Mouse (Mus musculus) hindbrain, embryonic 16.5 days (tissue): ENCODE measurements at regions not wholly inside any gene's neighbourhood (a gene's known extent, or its start where the extent isn't known, plus 50 kb on each side); places are given as distances from the start of the nearest gene placed in this dataset.

ENCODE experiments used
- ATAC-seq: fragments of 200-750 bp; cut with Nextera tagmentation; 2 replicates; pipeline ENCODE4 v1.8.0; 2017; ENCODE audit warnings: moderate TSS enrichment, moderate library complexity
- H3K27ac ChIP-seq: fragments of 300-500 bp; sonication (generic); 2 replicates; pipeline ENCODE4 v1.5.1; 2014; ENCODE audit warnings: low read depth, mild to moderate bottlenecking, control low read depth, low read length, moderate library complexity
- H3K27me3 ChIP-seq: fragments of 300-500 bp; sonication (generic); replicated peaks from 2 replicates; pipeline ENCODE4 v1.6.1; 2014; ENCODE audit warnings: low read length; ENCODE audit not compliant: control insufficient read depth, insufficient read depth
- H3K36me3 ChIP-seq: fragments of 300-500 bp; sonication (generic); 2 replicates; pipeline ENCODE4 v1.6.1; 2014; ENCODE audit warnings: mild to moderate bottlenecking, low read length, moderate library complexity, mixed read lengths; ENCODE audit not compliant: control insufficient read depth, insufficient read depth
- H3K4me1 ChIP-seq: fragments of 300-500 bp; sonication (generic); 2 replicates; pipeline ENCODE4 v1.6.1; 2014; ENCODE audit warnings: low read depth, low read length; ENCODE audit not compliant: control insufficient read depth, insufficient read depth
- H3K4me2 ChIP-seq: fragments of 300-500 bp; sonication (generic); 2 replicates; pipeline ENCODE4 v1.6.1; 2014; ENCODE audit warnings: mild to moderate bottlenecking, low read length, control low read depth, moderate library complexity
- H3K4me3 ChIP-seq: fragments of 300-500 bp; sonication (generic); 2 replicates; pipeline ENCODE4 v1.5.1; 2014; ENCODE audit warnings: mild to moderate bottlenecking, low read length, control low read depth, moderate library complexity
- H3K9ac ChIP-seq: fragments of 300-500 bp; sonication (generic); 2 replicates; pipeline ENCODE4 v1.6.1; 2014; ENCODE audit warnings: low read depth, mild to moderate bottlenecking, control low read depth, low read length, moderate library complexity
- H3K9me3 ChIP-seq: fragments of 300-500 bp; sonication (generic); 2 replicates; pipeline ENCODE4 v1.6.1; 2014; ENCODE audit warnings: mild to moderate bottlenecking, low read length, moderate library complexity; ENCODE audit not compliant: control insufficient read depth
- WGBS: fragments of 180-500 bp; shearing (Covaris S2); extraction: QIAGEN DNeasy Blood & Tissue Kit; methylation state at CpG from one replicate; pipeline ENCODE4 v1.1.7; 2014; 5-methylcytosine and 5-hydroxymethylcytosine counted together

GRCm38 (mm10) chr13:32509231-32510023 is 170.9 kb upstream of the Gmds start:
- Histone ChIP-seq H3K27ac (no peak overlapping the region), H3K9me3 (no peaks in the 10 kb centered on the region), H3K36me3 (no peaks in the 10 kb centered on the region), H3K9ac (no peak overlapping the region), H3K4me3 (no peak overlapping the region), H3K4me1 (no peaks in the 10 kb centered on the region), H3K27me3 (no peaks in the 10 kb centered on the region), H3K4me2 (no peak overlapping the region)
- WGBS = 71% methylated on average over 5 of the region's 5 CpGs
- no peak for ATAC-seq

- ATAC-seq = no peak
- H3K4me3 ChIP-seq = no peak overlapping the region
- no peak overlapping the region for H3K27ac ChIP-seq
- no peak overlapping the region for H3K9ac ChIP-seq
- H3K27me3 ChIP-seq = no peaks in the 10 kb centered on the region
- no peaks in the 10 kb centered on the region for H3K9me3 ChIP-seq
- no peaks in the 10 kb centered on the region for H3K4me1 ChIP-seq
- 93% methylated on average over 3 of the region's 3 CpGs for WGBS
- H3K4me2 ChIP-seq = no peak overlapping the region
- H3K36me3 ChIP-seq = no peaks in the 10 kb centered on the region
These were observed 169.9 kb upstream of the Gmds start for GRCm38 (mm10) chr13:32508447-32508846.

GRCm38 (mm10) chr13:32507825-32508224 is 169.3 kb upstream of the Gmds start:
- no peaks in the 10 kb centered on the region for H3K9me3 ChIP-seq
- WGBS = 86% methylated on average over 2 of the region's 2 CpGs
- H3K36me3 ChIP-seq = no peaks in the 10 kb centered on the region
- H3K9ac ChIP-seq = no peak overlapping the region
- no peak overlapping the region for H3K27ac ChIP-seq
- no peak overlapping the region for H3K4me2 ChIP-seq
- H3K27me3 ChIP-seq = no peaks in the 10 kb centered on the region
- no peak for ATAC-seq
- H3K4me1 ChIP-seq = no peaks in the 10 kb centered on the region
- H3K4me3 ChIP-seq = no peak overlapping the region

GRCm38 (mm10) chr13:32498205-32498790 is 159.8 kb upstream of the Gmds start:
- WGBS = 78% methylated on average over 8 of the region's 8 CpGs

GRCm38 (mm10) chr13:32496263-32496662 is 157.7 kb upstream of the Gmds start:
- no peak overlapping the region for H3K27ac ChIP-seq
- H3K4me3 ChIP-seq = no peak overlapping the region
- H3K9ac ChIP-seq = no peak overlapping the region
- H3K36me3 ChIP-seq = no peaks in the 10 kb centered on the region
- WGBS = 85% methylated on average over 2 of the region's 2 CpGs
- H3K27me3 ChIP-seq = no peaks in the 10 kb centered on the region
- H3K4me2 ChIP-seq = no peak overlapping the region
- H3K9me3 ChIP-seq = no peaks in the 10 kb centered on the region
- H3K4me1 ChIP-seq = no peaks in the 10 kb centered on the region; the same call in 1 of the 2 replicates
- no peak for ATAC-seq

More at GRCm38 (mm10) chr13:32498205-32498790, 159.8 kb upstream of the Gmds start:
- Histone ChIP-seq H3K4me1 (no peaks in the 10 kb centered on the region; the same call in 1 of the 2 replicates), H3K9me3 (no peaks in the 10 kb centered on the region), H3K4me3 (no peak overlapping the region), H3K36me3 (no peaks in the 10 kb centered on the region), H3K9ac (no peak overlapping the region), H3K27me3 (no peaks in the 10 kb centered on the region), H3K27ac (no peak overlapping the region), H3K4me2 (no peak overlapping the region)
- ATAC-seq = no peak

- Histone ChIP-seq H3K4me1 (no peaks in the 10 kb centered on the region; the same call in 1 of the 2 replicates), H3K36me3 (no peaks in the 10 kb centered on the region), H3K4me3 (no peak overlapping the region), H3K9me3 (no peaks in the 10 kb centered on the region), H3K27ac (no peak overlapping the region), H3K9ac (no peak overlapping the region), H3K4me2 (no peak overlapping the region), H3K27me3 (no peaks in the 10 kb centered on the region)
- WGBS = 51% methylated on average over 6 of the region's 6 CpGs
- ATAC-seq = no peak
These were observed 156.5 kb upstream of the Gmds start for GRCm38 (mm10) chr13:32495063-32495462.

- H3K4me1 ChIP-seq = no peaks in the 10 kb centered on the region; the same call in 1 of the 2 replicates
- no peak overlapping the region for H3K27ac ChIP-seq
- H3K4me3 ChIP-seq = no peak overlapping the region
- H3K27me3 ChIP-seq = no peaks in the 10 kb centered on the region
- H3K4me2 ChIP-seq = no peak overlapping the region
- 72% methylated on average over 7 of the region's 7 CpGs for WGBS
- no peaks in the 10 kb centered on the region for H3K9me3 ChIP-seq
- no peaks in the 10 kb centered on the region for H3K36me3 ChIP-seq
- no peak overlapping the region for H3K9ac ChIP-seq
- no peak for ATAC-seq
These were observed 155.3 kb upstream of the Gmds start for GRCm38 (mm10) chr13:32493806-32494205.

- H3K4me3 ChIP-seq = no peak overlapping the region
- H3K9ac ChIP-seq = no peak overlapping the region
- 0 out of 2 replicates have a peak, but pooled peaks have one; percentile 42 for ATAC-seq
- no peaks in the 10 kb centered on the region for H3K27me3 ChIP-seq
- no peak overlapping the region for H3K27ac ChIP-seq
- H3K36me3 ChIP-seq = no peaks in the 10 kb centered on the region
- no peaks in the 10 kb centered on the region; the same call in 1 of the 2 replicates for H3K4me1 ChIP-seq
- no peaks in the 10 kb centered on the region for H3K9me3 ChIP-seq
- 31% methylated on average over 7 of the region's 7 CpGs for WGBS
- no peak overlapping the region for H3K4me2 ChIP-seq
These were observed 154.8 kb upstream of the Gmds start for GRCm38 (mm10) chr13:32493309-32493708.

GRCm38 (mm10) chr13:32492566-32492965 is 154.0 kb upstream of the Gmds start:
- no peaks in the 10 kb centered on the region for H3K36me3 ChIP-seq
- H3K9ac ChIP-seq = no peak overlapping the region
- H3K4me3 ChIP-seq = no peak overlapping the region
- no peak overlapping the region for H3K27ac ChIP-seq
- H3K4me1 ChIP-seq = no peaks in the 10 kb centered on the region; the same call in 1 of the 2 replicates
- 77% methylated on average over 7 of the region's 7 CpGs for WGBS
- H3K9me3 ChIP-seq = no peaks in the 10 kb centered on the region
- no peak for ATAC-seq
- H3K4me2 ChIP-seq = no peak overlapping the region
- no peaks in the 10 kb centered on the region for H3K27me3 ChIP-seq
